Mouse (Mus musculus): ENCODE results near the gene Ebf4.

The Ebf4 gene

DNA sequence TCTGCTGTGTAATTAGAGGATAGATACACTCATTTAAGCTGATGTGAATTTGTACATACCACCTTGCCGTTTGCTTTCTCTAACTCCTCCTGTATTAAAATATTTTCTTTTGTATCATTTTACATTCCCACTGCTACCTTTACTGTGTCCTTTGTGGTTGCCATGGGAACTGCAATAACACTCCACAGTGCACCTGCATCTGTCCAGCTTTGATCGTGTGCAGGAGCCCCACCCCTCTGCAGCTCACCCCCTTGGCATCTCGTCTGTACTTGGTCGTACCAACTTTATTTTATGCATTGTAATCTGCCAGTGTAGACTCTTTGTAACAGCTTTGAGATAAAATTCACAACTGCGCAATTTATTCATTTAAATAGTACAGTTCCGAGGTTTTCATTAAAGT, 88.9 kb downstream of the Ebf4 start:
- DNase-seq (ENCODE audit: low read depth, low spot score), result no peak

DNA sequence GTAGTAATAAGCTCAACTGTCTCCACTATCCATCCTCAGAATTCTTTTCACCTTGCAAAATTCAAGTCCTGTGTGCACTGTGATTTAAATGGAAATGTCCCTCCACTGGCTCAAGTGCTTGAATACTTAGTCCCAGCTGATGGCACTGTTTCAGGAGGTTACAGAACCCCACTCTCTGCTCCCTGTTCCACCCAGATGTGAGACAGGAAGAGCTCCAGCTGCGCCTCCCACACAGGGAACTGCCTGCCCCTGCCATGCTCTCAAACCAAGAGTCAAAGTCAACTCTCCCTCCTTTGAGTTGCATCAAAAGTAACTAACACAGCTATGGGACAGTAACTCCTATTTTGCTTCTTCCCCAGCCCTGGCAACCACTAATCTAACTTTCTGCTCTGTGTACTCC, 91.2 kb downstream of the Ebf4 start:
- no peak for DNase-seq (ENCODE audit: low read depth, low spot score)

DNA sequence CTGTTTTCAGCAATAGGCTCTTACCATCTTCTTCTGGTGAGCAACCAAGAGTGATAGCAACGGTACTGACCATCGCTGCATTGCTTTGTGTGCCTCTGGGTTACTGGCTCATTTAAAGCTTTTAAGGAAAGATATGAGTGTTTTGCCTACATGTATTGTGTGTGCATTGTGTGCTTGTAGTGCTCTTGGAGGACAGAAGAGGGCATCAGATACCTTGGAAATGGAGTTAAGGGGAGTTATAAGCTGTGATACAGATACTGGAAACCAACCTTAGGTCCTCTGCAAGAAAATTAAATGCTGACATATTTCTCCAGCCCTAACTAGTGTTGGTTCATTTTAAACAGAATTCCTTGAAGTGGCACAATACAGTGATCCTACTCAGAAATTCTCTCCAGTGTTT, 93.8 kb downstream of the Ebf4 start:
- DNase-seq (ENCODE audit: low read depth, low spot score), result no peak

DNA sequence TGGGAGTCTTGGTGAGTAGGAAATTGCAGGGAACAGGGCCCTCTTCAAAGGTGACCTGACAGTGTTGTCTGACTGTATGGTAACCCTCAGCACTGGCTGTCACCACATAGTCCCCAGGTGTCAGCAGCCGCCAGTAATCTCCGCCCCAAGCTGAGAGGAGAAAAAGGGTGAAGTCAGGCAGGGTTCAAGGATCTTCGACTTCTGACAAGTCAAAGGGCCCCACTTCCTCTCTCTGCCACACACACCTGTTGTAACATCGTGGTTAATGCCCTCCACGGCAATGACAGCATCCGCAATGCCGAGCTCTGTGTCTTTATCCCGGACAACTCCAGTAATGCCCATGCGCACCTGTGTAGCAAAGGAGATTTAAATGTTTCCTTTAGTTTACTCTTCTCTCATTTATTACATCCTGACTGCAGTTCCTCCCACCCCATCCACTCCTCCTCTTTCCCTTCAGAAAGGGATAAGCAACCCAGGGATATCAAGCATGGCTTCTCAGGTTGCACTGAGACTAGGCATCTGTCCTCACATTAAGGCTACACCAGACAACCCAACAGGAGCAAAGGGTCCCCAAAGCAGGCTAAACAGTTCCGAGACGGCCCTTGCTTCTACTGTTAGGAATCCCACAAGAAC, 96.1 kb downstream of the Ebf4 start:
- DNase-seq (ENCODE audit: low read depth, low spot score), result no peak

- no peak for DNase-seq (ENCODE audit: low read depth, low spot score)
Measured at GRCm38 (mm10) chr2:130392836-130393235, 97.9 kb downstream of the Ebf4 start.

GRCm38 (mm10) chr2:130395696-130396095, 100.7 kb downstream of the Ebf4 start:
- DNase-seq (ENCODE audit: low read depth, low spot score), result no peak

GRCm38 (mm10) chr2:130397186-130397985, 102.4 kb downstream of the Ebf4 start, which contains the start of gene Cpxm1:
TSS of gene Cpxm1 (minus strand) at chr2:130397574.
- DNase-seq (ENCODE audit: low read depth, low spot score), result no peak

GRCm38 (mm10) chr2:130398091-130398490, 103.1 kb downstream of the Ebf4 start:
- DNase-seq (ENCODE audit: low read depth, low spot score), result no peak

GRCm38 (mm10) chr2:130400046-130400445, 105.1 kb downstream of the Ebf4 start:
- DNase-seq (ENCODE audit: low read depth, low spot score), result no peak

DNA sequence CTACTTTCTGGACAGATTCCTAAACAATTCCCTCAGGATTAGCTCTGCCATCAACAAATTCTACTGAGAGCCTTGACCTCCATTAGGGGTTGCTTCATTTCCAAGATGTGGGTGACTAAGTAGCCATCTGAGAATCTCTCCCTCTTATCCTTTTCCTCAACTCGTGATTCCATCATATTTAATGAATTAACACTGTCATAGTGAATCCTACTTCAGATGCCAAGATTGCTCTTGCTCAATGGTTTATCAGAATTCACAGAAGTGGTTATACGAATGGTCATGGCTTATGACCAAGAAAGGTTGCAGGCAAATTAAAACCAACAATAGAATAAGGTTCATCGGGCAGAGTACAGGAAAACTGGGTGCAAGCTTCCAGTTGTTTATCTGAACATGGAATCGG, 106.9 kb downstream of the Ebf4 start:
- DNase-seq (ENCODE audit: low read depth, low spot score), result no peak

DNA sequence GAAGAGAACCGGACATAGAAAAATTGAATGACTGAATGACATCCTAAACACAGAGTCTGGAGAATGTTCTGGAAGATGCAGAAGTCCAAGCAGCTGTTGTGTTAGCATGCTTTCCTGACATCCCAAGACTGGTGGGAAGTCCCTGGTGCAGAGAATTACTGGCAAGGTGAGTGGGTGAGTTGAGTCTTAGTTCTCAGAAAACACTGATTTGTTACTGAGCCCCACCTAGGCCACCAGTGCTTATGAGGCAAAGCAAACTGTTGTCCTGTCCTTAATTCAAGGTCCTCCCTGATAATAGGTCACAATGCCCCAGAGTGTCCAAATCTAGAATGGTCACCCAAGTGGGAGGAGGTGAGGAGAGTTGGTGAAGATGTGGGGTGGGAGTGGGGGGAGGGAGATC, 110.0 kb downstream of the Ebf4 start, which contains the start of the genes Gm28372 and 1700020A23Rik:
Gene Gm28372 (plus strand): TSS at position 301 of the 400 bp plus-strand sequence.
Gene 1700020A23Rik (plus strand): TSS at position 321 of the 400 bp plus-strand sequence.
- DNase-seq (ENCODE audit: low read depth, low spot score), result no peak

DNA sequence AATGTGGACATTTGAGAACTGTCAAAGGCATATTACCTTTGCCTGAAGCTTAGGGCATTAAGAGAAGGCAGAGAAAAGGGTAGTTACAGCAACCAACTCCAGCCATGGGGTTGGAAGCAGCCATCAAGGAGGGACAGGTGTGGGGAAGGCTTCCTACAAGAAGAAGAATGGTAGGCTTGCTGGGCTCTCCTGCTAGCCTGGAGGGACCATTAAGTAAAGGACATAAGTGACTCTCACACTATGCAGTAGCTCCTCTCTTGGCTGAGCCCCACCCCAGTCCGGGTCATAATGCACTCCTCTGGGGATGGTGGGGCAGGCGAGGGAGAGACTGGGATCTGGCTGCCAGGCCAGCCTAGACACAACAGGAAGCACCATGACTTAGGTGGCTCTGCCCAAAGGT, 111.2 kb downstream of the Ebf4 start, which contains the start of gene Tmem239:
Gene Tmem239 (plus strand): TSS at position 301 of the 400 bp plus-strand sequence.
- no peak for DNase-seq (ENCODE audit: low read depth, low spot score)

- DNase-seq (ENCODE audit: low read depth, low spot score), result peak; percentile 33
Measured at GRCm38 (mm10) chr2:130408194-130408593, 113.2 kb downstream of the Ebf4 start.

DNA sequence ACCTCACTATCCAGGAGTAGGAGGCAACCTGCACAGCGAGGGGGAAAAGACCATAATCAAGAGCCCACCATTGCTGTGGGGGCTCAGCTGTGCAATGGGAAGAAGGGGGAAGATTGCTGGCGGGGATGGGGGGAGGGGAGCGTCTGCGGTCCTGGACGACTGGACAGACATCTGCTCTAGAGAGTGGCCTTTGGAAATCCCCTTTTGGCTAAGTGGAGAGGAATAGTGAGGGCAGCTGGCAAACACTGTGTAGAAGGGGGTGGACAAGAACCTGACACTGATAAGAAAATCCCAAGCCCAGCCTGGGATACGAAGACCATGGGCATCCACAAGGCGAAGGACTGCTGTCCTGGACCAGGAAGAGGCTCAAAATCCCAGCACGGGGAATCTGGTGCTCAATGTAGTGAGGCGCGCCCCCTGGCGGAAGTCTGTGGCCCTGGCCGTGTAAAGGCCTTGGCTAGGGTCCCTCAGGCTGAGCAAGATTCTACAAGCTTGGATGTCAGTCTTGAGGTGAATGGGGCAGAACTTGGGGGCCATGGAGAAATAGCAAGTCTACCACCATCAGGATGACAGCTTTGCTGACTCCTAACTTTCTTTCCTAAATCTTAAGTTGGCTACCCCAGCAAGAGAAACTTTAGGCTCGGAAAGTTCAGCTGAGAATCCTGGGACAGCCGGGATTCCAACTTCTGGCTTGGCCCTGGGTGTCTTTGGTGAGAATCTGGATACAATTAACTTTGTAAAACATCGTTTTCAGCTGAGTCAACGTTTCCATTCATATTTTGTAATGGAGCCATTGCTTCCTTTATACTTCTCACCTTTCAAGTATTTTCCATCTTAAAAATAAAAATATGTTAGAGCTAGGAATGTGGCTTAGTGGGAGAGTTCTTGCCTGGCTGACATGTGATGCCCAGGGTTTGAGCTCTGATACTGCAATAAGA, 116.9 kb downstream of the Ebf4 start:
- peak; percentile 73 for DNase-seq (ENCODE audit: low read depth, low spot score)

- no peak for DNase-seq (ENCODE audit: low read depth, low spot score)
Measured at GRCm38 (mm10) chr2:130412775-130413174, 117.8 kb downstream of the Ebf4 start.

DNA sequence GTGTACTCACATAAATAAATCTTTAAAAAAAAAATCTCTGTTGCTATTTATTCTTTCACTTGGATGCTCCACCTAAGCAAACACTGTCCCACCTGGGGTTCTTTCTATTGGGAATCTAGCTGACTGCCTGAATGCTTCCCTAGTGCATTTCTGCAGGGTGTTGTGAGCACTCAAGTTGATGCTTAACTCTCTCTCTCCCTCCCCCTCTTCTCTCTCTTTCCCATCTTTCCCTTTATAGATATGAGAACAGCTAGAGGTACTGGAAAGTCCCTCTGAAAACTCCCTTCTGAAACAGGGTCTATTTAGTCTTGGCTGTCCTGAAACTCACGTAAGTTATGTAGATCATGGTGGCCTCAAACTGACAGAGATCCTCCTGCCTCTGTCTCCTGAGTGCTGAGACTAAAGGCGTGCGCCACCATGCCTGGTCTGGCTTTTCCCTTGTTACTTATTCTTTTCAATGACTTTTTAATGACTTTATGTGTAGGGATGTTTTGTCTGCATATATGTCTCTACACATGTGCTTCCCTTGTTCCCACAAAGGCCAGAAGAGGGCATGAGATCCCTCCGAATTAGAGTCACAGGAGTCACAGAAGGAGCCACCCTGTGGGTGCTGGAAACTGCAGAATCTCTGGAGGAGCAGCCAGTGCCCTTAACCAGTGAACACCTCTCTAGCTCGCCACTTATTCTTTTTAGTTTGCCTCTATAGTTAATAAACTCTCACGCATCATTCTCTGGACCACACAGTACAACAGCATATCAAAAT, 119.3 kb downstream of the Ebf4 start:
- DNase-seq (ENCODE audit: low read depth, low spot score), result no peak

Data from retina, postnatal 7 days (tissue).